8 mouse cellular contexts compared by ENCODE assay signal in the genomic region with DNA sequence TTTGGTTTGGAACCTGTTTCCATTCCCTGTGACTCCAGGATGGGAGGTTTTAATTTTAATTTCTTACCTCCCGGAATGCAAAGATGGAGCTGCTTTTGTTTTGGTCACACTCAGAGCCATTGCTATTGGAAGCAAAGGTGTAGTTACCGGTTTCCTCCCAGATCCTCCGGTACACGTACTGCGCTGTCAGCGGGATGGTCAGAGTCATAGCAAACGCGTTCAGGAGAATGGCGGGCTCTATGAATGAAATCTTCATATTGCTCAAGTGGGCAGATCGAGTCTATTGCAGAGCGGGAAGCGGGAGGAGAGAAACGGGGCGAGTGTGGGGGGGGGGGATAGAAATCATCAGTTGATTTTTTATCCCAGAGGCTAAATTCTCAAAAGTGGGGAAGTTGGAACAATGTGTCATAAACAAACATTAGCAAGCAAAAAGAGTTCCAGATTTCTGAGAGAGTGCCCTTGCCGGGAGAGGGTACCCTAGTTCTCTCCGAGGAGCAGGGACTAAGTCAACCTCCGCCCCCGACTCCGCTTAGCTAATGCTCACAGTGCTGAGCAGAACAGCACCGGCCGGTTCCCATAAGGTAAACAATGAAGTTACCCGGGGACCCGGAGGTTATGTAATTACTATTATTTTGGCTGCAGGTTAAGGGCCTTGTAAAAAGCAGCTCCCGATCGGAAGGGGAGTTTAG. TPM values are rescaled to one million over a fixed set of nuclear protein-coding genes. Genes with fewer than 3 reads are reported as not detected.
A peak's percentile ranks its signal among the peaks of the same experiment; 100 is the strongest.
DNase-seq lines count a peak whose midpoint lies in the region; ATAC-seq and TF ChIP-seq lines count a peak whose summit lies in the region.

No protein-coding gene starts in this region.

- peaks cover 24% of the 10 kb centered on the region for H3K4me1 ChIP-seq in heart, embryonic 10.5 days

- no peaks in the 10 kb centered on the region for H3K36me3 ChIP-seq in heart, embryonic 10.5 days

- no peak for TF ChIP-seq CTCF in left cerebral cortex, adult 2 months (IDR thresholded peaks at IDR 0.05)

- H3K27me3 ChIP-seq in heart, embryonic 10.5 days (ENCODE audit: insufficient read depth, poor library complexity, severe bottlenecking), result no peaks in the 10 kb centered on the region

- 0 out of 2 replicates have a peak, but pooled peaks have one; percentile 0 for ATAC-seq in megakaryocyte, adult 5-6 weeks (ENCODE audit: poor library complexity, severe bottlenecking)
- ATAC-seq in megakaryocyte-erythroid progenitor cell, adult 5-6 weeks (replicated peaks; ENCODE audit: low FRiP score, low TSS enrichment, poor library complexity, severe bottlenecking), result no peak

- 3% methylated on average over 25 of the region's 25 CpGs for WGBS in heart, embryonic 10.5 days

- DNase-seq in left cerebral cortex, adult 2 months (ENCODE audit: extremely low spot score in 1 of 2, low spot score in 2 of 2), result no peak
- DNase-seq in left cerebral cortex, adult 11 months (ENCODE audit: low spot score), result no peak
- peak; percentile 26 for DNase-seq in cerebellum, adult 8-10 months
- no peak for DNase-seq in heart, embryonic 10.5 days (ENCODE audit: low spot score)
- DNase-seq in kidney, postnatal 36 days, result peak; percentile 50 to 54
- peak; percentile 9 to 15 for DNase-seq in thymus, postnatal 10 days (ENCODE audit: low spot score in 2 of 2)

- intact Hi-C loops in left cerebral cortex, adult 2 months (cut with DNase I), result loop anchor here (1.0 to 10.0 kb wide), 2 partner anchors 34 to 1699 kb away; partner anchors contain the start of gene Pomp

- H3K4me3 ChIP-seq in left cerebral cortex, adult 2 months, result peak overlapping the region; percentile 79
- H3K4me3 ChIP-seq in heart, embryonic 10.5 days, result peak overlapping the region; percentile 76

- H3K9me3 ChIP-seq in heart, embryonic 10.5 days, result no peaks in the 10 kb centered on the region

- peak overlapping the region; percentile 71 for H3K27ac ChIP-seq in left cerebral cortex, adult 2 months
- peak overlapping the region; percentile 82 for H3K27ac ChIP-seq in heart, embryonic 10.5 days

RNA-seq across cellular contexts. Expression of gene Slc46a3, which starts 0.7 kb away (rescaled TPM):
- total RNA-seq in left cerebral cortex, adult 2 months (2021), result 1 to 10 TPM; 5.5 to 8.8 TPM
- polyA plus RNA-seq in heart, embryonic 10.5 days (2016; fragmentation: Nextera tagmentation; extraction: Ambion mirVana), result 3.5 and 3.8 TPM in 2 replicates
- total RNA-seq in megakaryocyte, adult 5-6 weeks (2015), result 33.8 and 37.5 TPM in 2 replicates
- total RNA-seq in megakaryocyte, adult 5-6 weeks (2017), result 21.2 and 23.3 TPM in 2 replicates
- 23.9 and 24.2 TPM in 2 replicates for total RNA-seq in megakaryocyte-erythroid progenitor cell, adult 5-6 weeks (2014; fragmentation: Nextera tagmentation)
- total RNA-seq in megakaryocyte-erythroid progenitor cell, adult 5-6 weeks (2017), result 13.8 and 16.7 TPM in 2 replicates

RNA-seq across cellular contexts. Expression of gene Pomp, which starts 33.6 kb away (rescaled TPM):
- 100 to 1,000 TPM; 186 to 206 TPM for total RNA-seq in left cerebral cortex, adult 2 months (2021)
- polyA plus RNA-seq in heart, embryonic 10.5 days (2016; fragmentation: Nextera tagmentation; extraction: Ambion mirVana), result 392 and 458 TPM in 2 replicates
- total RNA-seq in megakaryocyte, adult 5-6 weeks (2015), result 253 and 319 TPM in 2 replicates
- 198 and 242 TPM in 2 replicates for total RNA-seq in megakaryocyte, adult 5-6 weeks (2017)
- total RNA-seq in megakaryocyte-erythroid progenitor cell, adult 5-6 weeks (2014; fragmentation: Nextera tagmentation), result 142 and 148 TPM in 2 replicates
- 204 and 300 TPM in 2 replicates for total RNA-seq in megakaryocyte-erythroid progenitor cell, adult 5-6 weeks (2017)

Comparison
In these comparisons a context has a peak if more than half of its experiments do, and no peak if none do; other contexts are left out.
1. DNase-seq: peak in cerebellum, adult 8-10 months (single experiment), kidney, postnatal 36 days (2 of 2) and thymus, postnatal 10 days (2 of 2); none in left cerebral cortex, adult 2 months (0 of 2), left cerebral cortex, adult 11 months (single experiment) and heart, embryonic 10.5 days (single experiment).